Mouse (Mus musculus): ENCODE data around the gene Prss34. TPM values are rescaled to one million over a fixed set of nuclear protein-coding genes. Genes with fewer than 3 reads are reported as not detected.

Prss34 gene
- polyA plus RNA-seq (2021), result not detected

DNA sequence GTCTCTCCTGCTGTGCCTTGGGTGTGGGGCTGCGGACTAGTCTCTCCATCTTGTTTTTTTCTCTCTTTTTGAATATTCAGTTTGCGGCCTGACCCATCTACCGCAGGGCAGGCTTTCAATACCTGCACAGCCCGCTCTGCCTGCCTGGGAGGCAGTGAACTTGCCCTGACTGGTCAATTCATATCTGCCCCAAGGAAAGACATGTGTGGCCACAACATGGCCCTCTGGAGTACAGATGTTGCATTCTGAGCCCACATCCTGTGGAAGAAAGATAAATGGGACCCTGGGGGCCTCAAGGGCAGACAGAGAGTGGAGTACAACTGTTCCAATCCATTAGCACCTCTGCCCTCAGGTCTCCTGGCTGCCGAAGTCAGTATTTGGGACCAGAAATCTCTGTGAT, at the start of gene Prss34:
Gene Prss34 (plus strand): TSS at position 301 of the 400 bp plus-strand sequence.
- POLR2A ChIA-PET, result no interaction called here
- TF ChIP-seq CTCF (IDR thresholded peaks at IDR 0.05), result no peak

GRCm38 (mm10) chr17:25250181-25250835, 47.9 kb upstream of the Prss34 start:
- DNase-seq (ENCODE audit: low read depth, low spot score) (no peak), ATAC-seq (no peak)
- in situ Hi-C loops (cut with MboI; ENCODE audit: low pct_unique_long_range_greater_than_20kb), result no loop called here
- ChIA-PET CTCF (no interaction called here), POLR2A (interaction anchor here (1.9 kb wide), 1 partner anchor 23 kb away, joined by 4 read pairs; no protein-coding TSS in a partner anchor)
- no peak for TF ChIP-seq CTCF (IDR thresholded peaks at IDR 0.05)
- H3K27me3 ChIP-seq, result no peaks in the 10 kb centered on the region

More for the DNA sequence above, at the start of gene Prss34:
- no peak for ATAC-seq
- in situ Hi-C loops (cut with MboI; ENCODE audit: low pct_unique_long_range_greater_than_20kb), result no loop called here
- no peak for DNase-seq (ENCODE audit: low read depth, low spot score)
- CTCF ChIA-PET, result interaction anchor here (1.4 kb wide), 1 partner anchor 171 kb away, joined by 3 read pairs; no protein-coding TSS in a partner anchor
- H3K27me3 ChIP-seq, result peaks cover 32% of the 10 kb centered on the region

- H3K27me3 ChIP-seq, result no peaks in the 10 kb centered on the region
- POLR2A ChIA-PET, result no interaction called here
- ATAC-seq (no peak), DNase-seq (ENCODE audit: low read depth, low spot score) (no peak)
- no peak for TF ChIP-seq CTCF (IDR thresholded peaks at IDR 0.05)
- CTCF ChIA-PET, result no interaction called here
- in situ Hi-C loops (cut with MboI; ENCODE audit: low pct_unique_long_range_greater_than_20kb), result no loop called here
Observed at GRCm38 (mm10) chr17:25252643-25253042, 45.6 kb upstream of the Prss34 start.

- ATAC-seq, result no peak
- CTCF ChIA-PET, result no interaction called here
- no peaks in the 10 kb centered on the region for H3K27me3 ChIP-seq
- in situ Hi-C loops (cut with MboI; ENCODE audit: low pct_unique_long_range_greater_than_20kb), result no loop called here
- TF ChIP-seq CTCF (IDR thresholded peaks at IDR 0.05), result no peak
- POLR2A ChIA-PET, result interaction anchor here (0.8 kb wide), 1 partner anchor 10 kb away, joined by 3 read pairs; no protein-coding TSS in a partner anchor
- DNase-seq (ENCODE audit: low read depth, low spot score), result no peak
Observed at GRCm38 (mm10) chr17:25253760-25254159, 44.4 kb upstream of the Prss34 start.

GRCm38 (mm10) chr17:25255110-25255509, 43.1 kb upstream of the Prss34 start:
- TF ChIP-seq CTCF (IDR thresholded peaks at IDR 0.05), result no peak
- DNase-seq (ENCODE audit: low read depth, low spot score) (no peak), ATAC-seq (no peak)
- H3K27me3 ChIP-seq, result no peaks in the 10 kb centered on the region
- in situ Hi-C loops (cut with MboI; ENCODE audit: low pct_unique_long_range_greater_than_20kb), result no loop called here
- ChIA-PET POLR2A (no interaction called here), CTCF (interaction anchor here (1.0 kb wide), 1 partner anchor 12 kb away, joined by 3 read pairs; no protein-coding TSS in a partner anchor)

- H3K27me3 ChIP-seq, result no peaks in the 10 kb centered on the region
- POLR2A ChIA-PET, result no interaction called here
- CTCF ChIA-PET, result no interaction called here
- no peak for DNase-seq (ENCODE audit: low read depth, low spot score)
- ATAC-seq, result no peak
- TF ChIP-seq CTCF (IDR thresholded peaks at IDR 0.05), result no peak
- in situ Hi-C loops (cut with MboI; ENCODE audit: low pct_unique_long_range_greater_than_20kb), result no loop called here
Observed at GRCm38 (mm10) chr17:25256140-25256754, 41.9 kb upstream of the Prss34 start, which contains the start of gene Baiap3. Gene Baiap3, minus strand, starts transcription at chr17:25256364.

DNA sequence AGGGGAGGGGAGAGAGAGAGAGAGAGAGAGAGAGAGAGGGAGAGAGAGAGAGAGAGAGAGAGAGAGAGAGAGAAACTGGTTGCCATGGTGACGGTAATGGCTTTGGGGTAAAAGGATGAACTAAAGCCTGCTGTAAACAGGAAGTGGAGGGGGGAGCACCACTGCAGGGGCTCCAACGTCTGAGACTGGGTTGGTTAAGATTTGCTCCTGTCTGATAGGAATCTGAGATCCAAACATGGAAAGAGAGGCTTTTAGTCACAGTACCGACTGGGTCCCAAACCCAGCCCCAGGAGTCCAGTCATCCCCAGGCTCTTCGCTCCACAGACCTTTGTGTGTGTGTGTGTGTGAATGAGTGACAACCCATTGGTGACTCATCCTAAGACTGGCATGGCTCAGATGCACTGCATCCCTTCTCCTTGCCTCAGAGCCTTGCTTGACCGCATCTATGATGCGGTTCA, 40.4 kb upstream of the Prss34 start:
- in situ Hi-C loops (cut with MboI; ENCODE audit: low pct_unique_long_range_greater_than_20kb), result no loop called here
- no peak for DNase-seq (ENCODE audit: low read depth, low spot score)
- POLR2A ChIA-PET, result interaction anchor here (2.8 kb wide), 1 partner anchor 11 kb away, joined by 11 read pairs; no protein-coding TSS in a partner anchor

GRCm38 (mm10) chr17:25264453-25264852, 33.7 kb upstream of the Prss34 start:
- DNase-seq (ENCODE audit: low read depth, low spot score) (no peak), ATAC-seq (no peak)
- in situ Hi-C loops (cut with MboI; ENCODE audit: low pct_unique_long_range_greater_than_20kb), result no loop called here
- H3K27me3 ChIP-seq, result no peaks in the 10 kb centered on the region
- no peak for TF ChIP-seq CTCF (IDR thresholded peaks at IDR 0.05)
- ChIA-PET CTCF (interaction anchor here (1.5 to 1.8 kb wide), 2 partner anchors 9 to 21 kb away, joined by 4 read pairs; no protein-coding TSS in a partner anchor), POLR2A (interaction anchor here (1.1 kb wide), 1 partner anchor 9 kb away, joined by 6 read pairs; no protein-coding TSS in a partner anchor)

More for the DNA sequence above, 40.4 kb upstream of the Prss34 start:
- no peaks in the 10 kb centered on the region for H3K27me3 ChIP-seq
- ATAC-seq, result no peak
- no peak for TF ChIP-seq CTCF (IDR thresholded peaks at IDR 0.05)
- CTCF ChIA-PET, result no interaction called here

DNA sequence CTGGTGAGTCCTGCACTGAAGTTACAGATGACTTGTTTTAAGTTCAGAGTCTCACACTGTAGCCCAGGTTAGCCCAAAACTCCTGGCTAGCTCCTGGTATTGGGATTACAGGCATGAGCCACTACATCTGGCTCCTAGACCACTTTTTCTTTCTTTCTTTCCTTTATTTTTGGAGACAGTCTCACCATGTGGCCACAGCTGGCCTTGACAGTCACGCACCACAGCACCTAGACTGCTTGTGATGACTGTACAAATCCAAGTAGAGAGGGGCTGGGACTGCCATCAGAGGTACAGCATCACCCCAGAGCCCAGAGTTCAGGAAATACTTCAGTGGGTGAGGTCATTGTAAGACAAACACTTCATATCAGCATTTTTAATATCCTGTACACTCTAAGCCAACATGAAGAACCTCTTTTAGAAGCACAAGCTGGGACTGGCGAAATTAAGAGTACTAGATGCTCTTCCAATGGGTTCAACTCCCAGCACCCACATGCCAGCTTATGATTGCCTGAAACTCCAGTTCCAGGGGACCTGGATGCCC, 27.3 kb upstream of the Prss34 start:
- POLR2A ChIA-PET, result no interaction called here
- ATAC-seq (no peak), DNase-seq (ENCODE audit: low read depth, low spot score) (no peak)
- CTCF ChIA-PET, result interaction anchor here (1.3 kb wide), 1 partner anchor 12 kb away, joined by 3 read pairs; no protein-coding TSS in a partner anchor
- no peaks in the 10 kb centered on the region for H3K27me3 ChIP-seq
- in situ Hi-C loops (cut with MboI; ENCODE audit: low pct_unique_long_range_greater_than_20kb), result loop anchor here (5.0 kb wide), 2 partner anchors 79 to 154 kb away; partner anchors contain the start of gene Telo2
- TF ChIP-seq CTCF (IDR thresholded peaks at IDR 0.05), result no peak

DNA sequence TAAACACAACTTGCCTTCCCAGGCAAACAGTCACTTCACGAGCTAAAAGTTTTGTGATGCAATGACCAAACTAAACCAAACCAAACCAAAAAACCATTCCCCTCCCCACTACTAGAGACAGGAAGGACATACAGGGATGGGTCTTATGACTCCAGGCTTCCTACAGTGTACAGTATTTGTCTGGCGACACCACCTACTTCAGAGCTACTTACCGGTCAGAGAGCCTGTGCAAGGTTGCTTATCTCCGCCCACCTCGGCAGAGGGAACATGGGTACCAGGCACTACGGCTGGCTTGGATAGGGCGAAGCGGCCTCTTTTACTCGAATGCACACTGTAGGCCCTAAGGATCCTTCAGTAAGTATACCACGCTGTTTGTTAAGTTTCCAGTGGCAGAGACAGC, 25.9 kb upstream of the Prss34 start:
- in situ Hi-C loops (cut with MboI; ENCODE audit: low pct_unique_long_range_greater_than_20kb), result loop anchor here (5.0 kb wide), 2 partner anchors 80 to 155 kb away; partner anchors contain the start of gene Telo2

More for the DNA sequence above, 25.9 kb upstream of the Prss34 start:
- H3K27me3 ChIP-seq, result no peaks in the 10 kb centered on the region
- DNase-seq (ENCODE audit: low read depth, low spot score) (no peak), ATAC-seq (no peak)
- ChIA-PET POLR2A (interaction anchor here (0.6 to 1.8 kb wide), 9 partner anchors 11 to 351 kb away, joined by 3 to 7 read pairs (median 3); partner anchors contain the start of genes BC003965, Gnptg and Tsr3), CTCF (interaction anchor here (0.8 to 1.0 kb wide), 2 partner anchors 25 to 48 kb away, joined by 3 to 5 read pairs; no protein-coding TSS in a partner anchor)
- TF ChIP-seq CTCF (IDR thresholded peaks at IDR 0.05), result no peak

All from Patski (cell line).